Mouse (Mus musculus) adrenal gland (tissue): ENCODE measurements around the gene Pym1.
"Not testable (repeated sequence)": the region's sequence is repeated elsewhere in the genome, so short reads cannot be mapped to it uniquely, and the experiment has no call there.

Experiments
- intact Hi-C: fragments of 180-260 bp; cut with DNase I; formaldehyde crosslinking; loops from one replicate; pipeline ENCODE4 v1.15.1; 2025
- long read RNA-seq, 2 experiments: library from polyadenylated mRNA; unstranded; transcript quantifications; one replicate each; pipeline ENCODE4 v2.0.0; 2020; ENCODE audit warnings: borderline replicate concordance in 1 of 2; ENCODE audit not compliant: insufficient replicate concordance in 1 of 2

Gene Pym1
- long read RNA-seq, experiment 1, partial matches to known transcripts = 1 of 2 reads
- long read RNA-seq, experiment 1, other reads (novel, unspliced or antisense) = 1 of 2 reads
- long read RNA-seq, experiment 2, partial matches to known transcripts = 0 of 1 reads
- long read RNA-seq, experiment 2, other reads (novel, unspliced or antisense) = 0 of 1 reads

- intact Hi-C loops = loop anchor here (5.0 kb wide), 1 partner anchor 55 kb away; the partner anchor contains the start of genes Dnajc14 and Tmem198b
Observed at GRCm38 (mm10) chr10:128747646-128748251, at the start of gene Pym1. TSS of gene Pym1 (plus strand) at chr10:128747889.

- intact Hi-C loops = no loop called here
Observed at GRCm38 (mm10) chr10:128699006-128699405, 48.7 kb upstream of the Pym1 start.

DNA sequence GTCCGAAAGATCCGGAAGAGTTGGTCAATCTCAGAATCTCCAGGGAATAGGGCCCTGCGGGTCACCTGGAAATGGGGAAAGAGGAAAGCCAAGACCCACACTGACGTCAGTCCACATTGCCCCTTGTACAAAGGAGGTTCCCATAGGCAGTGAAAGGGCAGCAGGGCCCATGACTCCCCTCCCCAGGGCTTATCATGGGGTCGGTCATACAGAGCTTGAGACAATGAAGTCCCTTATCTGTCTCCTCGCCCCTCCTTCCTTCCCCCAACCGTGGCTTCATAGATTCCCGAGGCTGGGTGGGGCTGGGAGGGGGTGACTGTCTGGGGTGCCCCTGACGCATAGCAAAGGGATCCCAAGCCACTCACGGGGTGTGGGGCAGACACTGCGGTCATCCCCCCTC, 48.1 kb upstream of the Pym1 start:
- intact Hi-C loops = no loop called here

GRCm38 (mm10) chr10:128700712-128701111, 47.0 kb upstream of the Pym1 start:
- intact Hi-C loops = no loop called here

- intact Hi-C loops = no loop called here
Observed at GRCm38 (mm10) chr10:128702328-128703007, 45.2 kb upstream of the Pym1 start.

GRCm38 (mm10) chr10:128703895-128704294, 43.8 kb upstream of the Pym1 start, which contains the start of gene Pmel:
TSS of gene Pmel (plus strand) at chr10:128704195.
- intact Hi-C loops = no loop called here

GRCm38 (mm10) chr10:128704491-128705316, 43.0 kb upstream of the Pym1 start, which contains the start of gene Cdk2:
TSS of gene Cdk2 (minus strand) at chr10:128705031.
- intact Hi-C loops = loop anchor here (5.0 kb wide), 1 partner anchor 38 kb away; the partner anchor contains the start of gene Dgka

DNA sequence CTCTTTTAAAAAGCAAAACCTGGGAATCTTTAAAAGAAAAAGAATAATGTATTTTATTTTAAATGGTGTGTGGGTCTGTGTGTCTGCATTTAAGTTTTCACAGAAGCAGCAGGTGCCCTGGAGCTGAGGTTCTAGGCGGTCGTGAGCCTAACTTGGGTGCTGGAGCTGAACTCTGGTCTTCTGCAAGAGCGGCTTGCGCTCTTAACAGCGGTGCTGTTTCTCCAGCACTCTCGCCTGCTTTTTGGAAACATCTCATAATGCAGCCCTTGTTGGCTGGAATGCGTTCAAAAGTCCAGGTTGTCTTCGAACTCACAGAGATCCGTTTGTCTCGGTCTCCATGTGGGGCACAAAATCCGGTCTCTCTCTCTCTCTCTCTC, 42.4 kb upstream of the Pym1 start:
- intact Hi-C loops = loop anchor here (5.0 kb wide), 1 partner anchor 37 kb away; the partner anchor contains the start of gene Dgka

- intact Hi-C loops = not testable (repeated sequence)
Observed at GRCm38 (mm10) chr10:128711318-128711717, 36.4 kb upstream of the Pym1 start.

DNA sequence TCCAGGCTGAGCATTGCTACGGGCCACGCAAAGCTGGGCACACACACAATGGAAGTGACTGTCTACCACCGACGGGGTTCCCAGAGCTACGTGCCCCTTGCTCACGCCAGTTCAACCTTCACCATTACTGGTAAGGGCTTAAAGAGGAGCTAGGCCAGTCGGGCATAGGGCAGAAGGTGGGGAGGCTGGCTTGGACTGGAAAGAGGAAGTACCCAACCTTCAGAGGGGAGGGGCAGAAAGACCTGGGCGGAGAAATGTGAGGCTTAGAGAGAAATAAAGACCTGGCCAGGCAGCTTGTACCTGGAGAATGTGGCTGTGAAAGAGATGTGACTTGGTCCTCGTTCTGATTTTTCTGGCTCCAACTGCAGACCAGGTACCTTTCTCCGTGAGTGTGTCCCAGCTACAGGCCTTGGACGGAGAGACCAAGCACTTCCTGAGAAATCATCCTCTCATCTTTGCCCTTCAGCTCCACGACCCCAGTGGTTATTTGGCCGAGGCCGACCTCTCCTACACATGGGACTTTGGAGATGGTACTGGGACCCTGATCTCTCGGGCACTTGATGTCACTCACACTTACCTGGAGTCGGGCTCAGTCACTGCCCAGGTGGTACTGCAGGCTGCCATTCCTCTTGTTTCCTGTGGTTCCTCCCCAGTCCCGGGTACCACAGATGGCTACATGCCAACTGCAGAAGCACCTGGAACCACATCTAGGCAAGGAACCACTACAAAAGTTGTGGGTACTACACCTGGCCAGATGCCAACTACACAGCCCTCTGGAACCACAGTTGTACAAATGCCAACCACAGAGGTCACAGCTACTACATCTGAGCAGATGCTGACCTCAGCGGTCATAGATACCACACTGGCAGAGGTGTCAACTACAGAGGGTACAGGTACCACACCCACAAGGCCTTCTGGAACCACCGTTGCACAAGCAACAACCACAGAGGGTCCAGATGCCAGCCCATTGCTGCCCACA, 31.8 kb upstream of the Pym1 start:
- intact Hi-C loops = no loop called here

GRCm38 (mm10) chr10:128725466-128725865, 22.2 kb upstream of the Pym1 start:
- intact Hi-C loops = not testable (repeated sequence)

DNA sequence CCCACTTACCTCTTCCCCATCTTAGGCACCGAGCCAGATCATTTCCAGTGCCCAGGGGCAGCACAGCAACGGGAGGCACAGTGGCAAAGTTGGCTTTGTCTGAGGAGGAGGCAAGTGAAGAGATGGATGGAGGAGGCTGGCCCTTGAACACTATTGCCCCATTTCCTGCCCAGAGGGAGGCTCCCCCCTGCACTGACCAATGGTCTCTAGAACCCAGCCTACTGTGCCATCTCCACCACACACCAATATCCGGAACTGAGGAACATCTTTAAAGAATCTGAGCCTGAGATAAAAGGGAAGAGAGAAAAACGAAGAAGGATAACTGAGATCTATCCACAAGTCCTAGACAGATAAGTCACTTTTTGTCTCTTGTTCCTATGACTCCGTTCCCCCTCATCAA, 19.6 kb upstream of the Pym1 start:
- intact Hi-C loops = no loop called here

DNA sequence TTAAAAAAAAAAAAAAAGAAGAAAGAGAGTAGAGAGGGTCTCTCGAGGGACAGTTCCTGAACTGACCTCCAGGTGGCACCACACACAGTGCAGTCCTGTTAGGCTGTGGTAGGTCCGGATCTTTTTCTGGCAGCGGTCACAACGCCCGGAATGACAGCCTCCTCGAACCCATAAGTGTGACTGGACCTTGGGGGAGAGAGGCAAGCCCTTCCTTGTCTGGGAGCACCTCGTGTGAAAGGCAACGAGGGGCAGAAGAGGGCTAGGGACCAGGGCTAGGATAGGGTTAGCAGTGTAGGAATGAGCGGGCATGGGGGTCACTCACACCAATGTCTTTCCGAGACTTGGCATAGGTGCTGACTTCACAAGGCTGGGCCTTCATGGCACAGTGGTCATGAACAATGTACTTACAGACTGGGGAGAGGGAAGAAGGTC, 16.7 kb upstream of the Pym1 start:
- intact Hi-C loops = loop anchor here (2.0 to 5.0 kb wide), 2 partner anchors 71 to 164 kb away; partner anchors contain the start of genes Dnajc14 and Tmem198b

DNA sequence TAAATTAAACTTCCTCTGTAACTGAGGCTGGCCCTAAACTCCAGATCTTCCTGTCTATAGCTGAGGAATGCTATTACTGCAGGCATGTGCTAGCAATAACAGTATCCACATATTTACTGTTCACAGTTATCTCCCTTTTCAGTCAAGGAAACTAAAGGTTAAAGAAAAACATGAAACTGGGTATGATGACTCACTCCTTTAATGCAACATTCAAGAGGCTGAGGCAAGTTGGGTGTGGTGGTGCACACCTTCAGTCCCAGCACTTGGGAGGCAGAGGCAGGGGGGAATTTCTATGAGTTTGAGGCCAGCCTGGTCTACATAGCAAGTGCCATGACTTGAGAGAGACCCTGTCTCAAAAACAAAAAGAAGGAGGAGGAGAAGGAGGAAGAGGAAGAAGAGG, 15.7 kb upstream of the Pym1 start:
- intact Hi-C loops = loop anchor here (2.0 to 5.0 kb wide), 2 partner anchors 70 to 163 kb away; partner anchors contain the start of genes Dnajc14 and Tmem198b

GRCm38 (mm10) chr10:128737435-128737834, 10.3 kb upstream of the Pym1 start:
- intact Hi-C loops = no loop called here

GRCm38 (mm10) chr10:128740296-128740695, 7.4 kb upstream of the Pym1 start:
- intact Hi-C loops = loop anchor here (5.0 kb wide), 1 partner anchor 33 kb away; the partner anchor contains the start of gene Cdk2

DNA sequence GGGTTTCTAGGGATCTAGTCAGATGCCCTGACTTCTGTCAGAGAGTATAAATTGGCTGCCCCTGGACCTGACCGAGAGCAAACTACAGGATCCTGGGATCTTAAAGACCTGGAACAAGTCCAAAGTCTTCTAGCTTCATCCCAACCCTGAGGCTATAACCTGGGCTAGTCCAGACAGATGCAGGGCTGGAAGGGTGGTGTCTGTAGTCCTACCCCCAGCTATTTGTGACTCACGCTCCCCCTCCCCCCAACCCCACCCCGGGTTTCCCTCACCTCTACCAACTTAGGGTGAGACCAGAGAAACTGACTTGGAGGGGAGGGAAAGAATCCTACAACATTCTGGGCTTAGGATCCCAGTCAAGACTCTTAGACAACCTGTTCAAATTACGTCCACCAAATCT, 5.1 kb upstream of the Pym1 start:
- intact Hi-C loops = loop anchor here (5.0 kb wide), 1 partner anchor 35 kb away; the partner anchor contains the start of gene Cdk2

GRCm38 (mm10) chr10:128743235-128743634, 4.5 kb upstream of the Pym1 start:
- intact Hi-C loops = loop anchor here (5.0 kb wide), 1 partner anchor 36 kb away; the partner anchor contains the start of gene Cdk2

GRCm38 (mm10) chr10:128743791-128744191, 3.9 kb upstream of the Pym1 start:
- intact Hi-C loops = loop anchor here (5.0 kb wide), 1 partner anchor 36 kb away; the partner anchor contains the start of gene Cdk2
